Mouse (Mus musculus) v-Abl transformed pro-B cells (cell line): ENCODE results near the gene Fam214b.

ENCODE experiments used
- in situ Hi-C, 2 experiments: fragments of 400-800 bp; cut with MboI; formaldehyde crosslinking; loops; one replicate each; pipeline ENCODE4 v1.15.1; 2025; ENCODE audit not compliant: unreplicated experiment in 2 of 2

The Fam214b gene

GRCm38 (mm10) chr4:43040881-43041547 is 5.0 kb downstream of the Fam214b start:
- in situ Hi-C loops: loop anchor here (5.0 to 10.0 kb wide), 3 partner anchors 521 to 664 kb away; partner anchors contain the start of genes Creb3 (in 2 of the 2), Tln1 (in 2 of the 2) and Olfr70 (in 1 of the 2)

GRCm38 (mm10) chr4:43040114-43040572 is 5.9 kb downstream of the Fam214b start:
- in situ Hi-C loops: loop anchor here (5.0 to 10.0 kb wide), 3 partner anchors 522 to 665 kb away; partner anchors contain the start of genes Creb3 (in 2 of the 2), Tln1 (in 2 of the 2) and Olfr70 (in 1 of the 2)

GRCm38 (mm10) chr4:43039609-43040008 is 6.4 kb downstream of the Fam214b start:
- in situ Hi-C loops: loop anchor here (5.0 to 10.0 kb wide), 3 partner anchors 523 to 665 kb away; partner anchors contain the start of genes Creb3 (in 2 of the 2), Tln1 (in 2 of the 2) and Olfr70 (in 1 of the 2)

GRCm38 (mm10) chr4:43038567-43039495 is 7.2 kb downstream of the Fam214b start:
- in situ Hi-C loops: no loop called here

GRCm38 (mm10) chr4:43037860-43038566 is 8.0 kb downstream of the Fam214b start:
- in situ Hi-C loops: no loop called here

GRCm38 (mm10) chr4:43036356-43036755 is 9.7 kb downstream of the Fam214b start:
- in situ Hi-C loops: no loop called here

GRCm38 (mm10) chr4:43035851-43036250 is 10.2 kb downstream of the Fam214b start:
- in situ Hi-C loops: no loop called here

GRCm38 (mm10) chr4:43033481-43033880 is 12.5 kb downstream of the Fam214b start:
- in situ Hi-C loops: no loop called here

GRCm38 (mm10) chr4:43032501-43032900 is 13.5 kb downstream of the Fam214b start:
- in situ Hi-C loops: no loop called here

- in situ Hi-C loops: no loop called here
Observed at GRCm38 (mm10) chr4:43031237-43031995, 14.6 kb downstream of the Fam214b start, which contains the start of gene Stoml2. Gene Stoml2, minus strand, starts transcription at chr4:43031710.

GRCm38 (mm10) chr4:43030780-43031230 is 15.2 kb downstream of the Fam214b start:
- in situ Hi-C loops: no loop called here

- in situ Hi-C loops: no loop called here
Observed at GRCm38 (mm10) chr4:43030352-43030751, 15.7 kb downstream of the Fam214b start.

GRCm38 (mm10) chr4:43029749-43030148 is 16.3 kb downstream of the Fam214b start:
- in situ Hi-C loops: no loop called here

GRCm38 (mm10) chr4:43029121-43029520 is 16.9 kb downstream of the Fam214b start:
- in situ Hi-C loops: no loop called here

- in situ Hi-C loops: no loop called here
Observed at GRCm38 (mm10) chr4:43025084-43025960, 20.7 kb downstream of the Fam214b start, which contains the start of gene Pigo. Gene Pigo, minus strand, starts transcription at chr4:43025819.

GRCm38 (mm10) chr4:43024673-43025072 is 21.3 kb downstream of the Fam214b start:
- in situ Hi-C loops: no loop called here

GRCm38 (mm10) chr4:43021341-43021740 is 24.7 kb downstream of the Fam214b start:
- in situ Hi-C loops: no loop called here

- in situ Hi-C loops: no loop called here
Observed at GRCm38 (mm10) chr4:43020876-43021275, 25.1 kb downstream of the Fam214b start.
